Mouse (Mus musculus): ENCODE measurements around the gene Dusp22. TPM values are rescaled to one million over a fixed set of nuclear protein-coding genes. Genes with fewer than 3 reads are reported as not detected.

The Dusp22 gene
- polyA plus RNA-seq, 1 experiment = 25.0 TPM

- TF ChIP-seq CTCF (IDR thresholded peaks at IDR 0.05; ENCODE audit: control insufficient read depth, insufficient read depth, insufficient replicate concordance, low read depth, low read length) (no peak), POLR2A (IDR thresholded peaks at IDR 0.05; ENCODE audit: control insufficient read depth, low read depth, low read length) (no peak)
- Histone ChIP-seq H3K4me3 (ENCODE audit: control insufficient read depth, low read depth, low read length) (no peak overlapping the region), H3K36me3 (ENCODE audit: control insufficient read depth, insufficient read depth, low read length) (no peaks in the 10 kb centered on the region), H3K4me1 (ENCODE audit: control insufficient read depth, insufficient read depth, low read length) (no peaks in the 10 kb centered on the region), H3K27ac (ENCODE audit: control insufficient read depth, insufficient read depth, low read depth, low read length) (no peak overlapping the region), H3K27me3 (ENCODE audit: control insufficient read depth, insufficient read depth, low read length) (no peaks in the 10 kb centered on the region)
Measured at GRCm38 (mm10) chr13:30669277-30669676, 9.5 kb downstream of the Dusp22 start.

- TF ChIP-seq POLR2A (IDR thresholded peaks at IDR 0.05; ENCODE audit: control insufficient read depth, low read depth, low read length) (no peak), CTCF (IDR thresholded peaks at IDR 0.05; ENCODE audit: control insufficient read depth, insufficient read depth, insufficient replicate concordance, low read depth, low read length) (no peak)
- no peaks in the 10 kb centered on the region for H3K27me3 ChIP-seq (ENCODE audit: control insufficient read depth, insufficient read depth, low read length)
- no peaks in the 10 kb centered on the region for H3K36me3 ChIP-seq (ENCODE audit: control insufficient read depth, insufficient read depth, low read length)
- no peak overlapping the region for H3K27ac ChIP-seq (ENCODE audit: control insufficient read depth, insufficient read depth, low read depth, low read length)
- no peaks in the 10 kb centered on the region for H3K4me1 ChIP-seq (ENCODE audit: control insufficient read depth, insufficient read depth, low read length)
- no peak overlapping the region for H3K4me3 ChIP-seq (ENCODE audit: control insufficient read depth, low read depth, low read length)
Measured at GRCm38 (mm10) chr13:30673878-30674277, 14.1 kb downstream of the Dusp22 start.

- no peak overlapping the region for H3K27ac ChIP-seq (ENCODE audit: control insufficient read depth, insufficient read depth, low read depth, low read length)
- no peaks in the 10 kb centered on the region for H3K4me1 ChIP-seq (ENCODE audit: control insufficient read depth, insufficient read depth, low read length)
- H3K4me3 ChIP-seq (ENCODE audit: control insufficient read depth, low read depth, low read length) = no peak overlapping the region
- H3K27me3 ChIP-seq (ENCODE audit: control insufficient read depth, insufficient read depth, low read length) = no peaks in the 10 kb centered on the region
- H3K36me3 ChIP-seq (ENCODE audit: control insufficient read depth, insufficient read depth, low read length) = no peaks in the 10 kb centered on the region
- TF ChIP-seq CTCF (IDR thresholded peaks at IDR 0.05; ENCODE audit: control insufficient read depth, insufficient read depth, insufficient replicate concordance, low read depth, low read length) (no peak), POLR2A (IDR thresholded peaks at IDR 0.05; ENCODE audit: control insufficient read depth, low read depth, low read length) (no peak)
Measured at GRCm38 (mm10) chr13:30678822-30679221, 19.0 kb downstream of the Dusp22 start.

- H3K36me3 ChIP-seq (ENCODE audit: control insufficient read depth, insufficient read depth, low read length) = no peaks in the 10 kb centered on the region
- no peaks in the 10 kb centered on the region for H3K27me3 ChIP-seq (ENCODE audit: control insufficient read depth, insufficient read depth, low read length)
- H3K27ac ChIP-seq (ENCODE audit: control insufficient read depth, insufficient read depth, low read depth, low read length) = no peak overlapping the region
- H3K4me1 ChIP-seq (ENCODE audit: control insufficient read depth, insufficient read depth, low read length) = no peaks in the 10 kb centered on the region
- H3K4me3 ChIP-seq (ENCODE audit: control insufficient read depth, low read depth, low read length) = no peak overlapping the region
- no peak for TF ChIP-seq POLR2A (IDR thresholded peaks at IDR 0.05; ENCODE audit: control insufficient read depth, low read depth, low read length)
- no peak for TF ChIP-seq CTCF (IDR thresholded peaks at IDR 0.05; ENCODE audit: control insufficient read depth, insufficient read depth, insufficient replicate concordance, low read depth, low read length)
Measured at GRCm38 (mm10) chr13:30681866-30682265, 22.1 kb downstream of the Dusp22 start.

GRCm38 (mm10) chr13:30682328-30682727 lies 22.5 kb downstream of the Dusp22 start:
- Histone ChIP-seq H3K27me3 (ENCODE audit: control insufficient read depth, insufficient read depth, low read length) (no peaks in the 10 kb centered on the region), H3K4me3 (ENCODE audit: control insufficient read depth, low read depth, low read length) (no peak overlapping the region), H3K36me3 (ENCODE audit: control insufficient read depth, insufficient read depth, low read length) (no peaks in the 10 kb centered on the region), H3K4me1 (ENCODE audit: control insufficient read depth, insufficient read depth, low read length) (no peaks in the 10 kb centered on the region), H3K27ac (ENCODE audit: control insufficient read depth, insufficient read depth, low read depth, low read length) (no peak overlapping the region)
- TF ChIP-seq POLR2A (IDR thresholded peaks at IDR 0.05; ENCODE audit: control insufficient read depth, low read depth, low read length) = no peak
- no peak for TF ChIP-seq CTCF (IDR thresholded peaks at IDR 0.05; ENCODE audit: control insufficient read depth, insufficient read depth, insufficient replicate concordance, low read depth, low read length)

- no peak for TF ChIP-seq POLR2A (IDR thresholded peaks at IDR 0.05; ENCODE audit: control insufficient read depth, low read depth, low read length)
- TF ChIP-seq CTCF (IDR thresholded peaks at IDR 0.05; ENCODE audit: control insufficient read depth, insufficient read depth, insufficient replicate concordance, low read depth, low read length) = no peak
- no peaks in the 10 kb centered on the region for H3K27me3 ChIP-seq (ENCODE audit: control insufficient read depth, insufficient read depth, low read length)
- no peaks in the 10 kb centered on the region for H3K4me1 ChIP-seq (ENCODE audit: control insufficient read depth, insufficient read depth, low read length)
- H3K27ac ChIP-seq (ENCODE audit: control insufficient read depth, insufficient read depth, low read depth, low read length) = no peak overlapping the region
- no peaks in the 10 kb centered on the region for H3K36me3 ChIP-seq (ENCODE audit: control insufficient read depth, insufficient read depth, low read length)
- H3K4me3 ChIP-seq (ENCODE audit: control insufficient read depth, low read depth, low read length) = no peak overlapping the region
Measured at GRCm38 (mm10) chr13:30684614-30685122, 24.9 kb downstream of the Dusp22 start.

GRCm38 (mm10) chr13:30685957-30686356 lies 26.2 kb downstream of the Dusp22 start:
- no peak for TF ChIP-seq CTCF (IDR thresholded peaks at IDR 0.05; ENCODE audit: control insufficient read depth, insufficient read depth, insufficient replicate concordance, low read depth, low read length)
- TF ChIP-seq POLR2A (IDR thresholded peaks at IDR 0.05; ENCODE audit: control insufficient read depth, low read depth, low read length) = no peak
- no peak overlapping the region for H3K4me3 ChIP-seq (ENCODE audit: control insufficient read depth, low read depth, low read length)
- H3K4me1 ChIP-seq (ENCODE audit: control insufficient read depth, insufficient read depth, low read length) = no peaks in the 10 kb centered on the region
- no peaks in the 10 kb centered on the region for H3K27me3 ChIP-seq (ENCODE audit: control insufficient read depth, insufficient read depth, low read length)
- no peaks in the 10 kb centered on the region for H3K36me3 ChIP-seq (ENCODE audit: control insufficient read depth, insufficient read depth, low read length)
- no peak overlapping the region for H3K27ac ChIP-seq (ENCODE audit: control insufficient read depth, insufficient read depth, low read depth, low read length)

All from testis, adult 2 months (tissue).